Mouse (Mus musculus) hindbrain, embryonic 16.5 days (tissue): ENCODE measurements at regions not wholly inside any gene's neighbourhood (a gene's known extent, or its start where the extent isn't known, plus 50 kb on each side); places are given as distances from the start of the nearest gene placed in this dataset.

Source experiments
- ATAC-seq: fragments of 200-750 bp; cut with Nextera tagmentation; 2 replicates; pipeline ENCODE4 v1.8.0; 2017; ENCODE audit warnings: moderate TSS enrichment, moderate library complexity
- H3K27ac ChIP-seq: fragments of 300-500 bp; sonication (generic); 2 replicates; pipeline ENCODE4 v1.5.1; 2014; ENCODE audit warnings: low read depth, mild to moderate bottlenecking, control low read depth, low read length, moderate library complexity
- H3K27me3 ChIP-seq: fragments of 300-500 bp; sonication (generic); replicated peaks from 2 replicates; pipeline ENCODE4 v1.6.1; 2014; ENCODE audit warnings: low read length; ENCODE audit not compliant: control insufficient read depth, insufficient read depth
- H3K36me3 ChIP-seq: fragments of 300-500 bp; sonication (generic); 2 replicates; pipeline ENCODE4 v1.6.1; 2014; ENCODE audit warnings: mild to moderate bottlenecking, low read length, moderate library complexity, mixed read lengths; ENCODE audit not compliant: control insufficient read depth, insufficient read depth
- H3K4me1 ChIP-seq: fragments of 300-500 bp; sonication (generic); 2 replicates; pipeline ENCODE4 v1.6.1; 2014; ENCODE audit warnings: low read depth, low read length; ENCODE audit not compliant: control insufficient read depth, insufficient read depth
- H3K4me2 ChIP-seq: fragments of 300-500 bp; sonication (generic); 2 replicates; pipeline ENCODE4 v1.6.1; 2014; ENCODE audit warnings: mild to moderate bottlenecking, low read length, control low read depth, moderate library complexity
- H3K4me3 ChIP-seq: fragments of 300-500 bp; sonication (generic); 2 replicates; pipeline ENCODE4 v1.5.1; 2014; ENCODE audit warnings: mild to moderate bottlenecking, low read length, control low read depth, moderate library complexity
- H3K9ac ChIP-seq: fragments of 300-500 bp; sonication (generic); 2 replicates; pipeline ENCODE4 v1.6.1; 2014; ENCODE audit warnings: low read depth, mild to moderate bottlenecking, control low read depth, low read length, moderate library complexity
- H3K9me3 ChIP-seq: fragments of 300-500 bp; sonication (generic); 2 replicates; pipeline ENCODE4 v1.6.1; 2014; ENCODE audit warnings: mild to moderate bottlenecking, low read length, moderate library complexity; ENCODE audit not compliant: control insufficient read depth
- WGBS: fragments of 180-500 bp; shearing (Covaris S2); extraction: QIAGEN DNeasy Blood & Tissue Kit; methylation state at CpG from one replicate; pipeline ENCODE4 v1.1.7; 2014; 5-methylcytosine and 5-hydroxymethylcytosine counted together

- Histone ChIP-seq H3K4me3 (no peak overlapping the region), H3K9me3 (no peaks in the 10 kb centered on the region), H3K9ac (no peak overlapping the region), H3K4me2 (no peak overlapping the region), H3K27ac (no peak overlapping the region), H3K27me3 (no peaks in the 10 kb centered on the region), H3K4me1 (no peaks in the 10 kb centered on the region), H3K36me3 (no peaks in the 10 kb centered on the region)
- ATAC-seq, result no peak
- 65% methylated on average over 7 of the region's 7 CpGs for WGBS
Observed at GRCm38 (mm10) chr12:107852921-107853320, 150.5 kb downstream of the Bcl11b start.

GRCm38 (mm10) chr12:107855547-107855946 lies 147.9 kb downstream of the Bcl11b start:
- Histone ChIP-seq H3K27me3 (0 out of 2 replicates have a peak, but pooled peaks cover 2% of the 10 kb centered on the region), H3K9ac (no peak overlapping the region), H3K4me3 (no peak overlapping the region), H3K4me2 (no peak overlapping the region), H3K4me1 (no peaks in the 10 kb centered on the region), H3K36me3 (no peaks in the 10 kb centered on the region), H3K27ac (no peak overlapping the region), H3K9me3 (no peaks in the 10 kb centered on the region)
- no peak for ATAC-seq
- WGBS, result 83% methylated on average over 4 of the region's 4 CpGs

- Histone ChIP-seq H3K4me1 (no peaks in the 10 kb centered on the region), H3K9ac (no peak overlapping the region), H3K4me3 (no peak overlapping the region), H3K9me3 (no peaks in the 10 kb centered on the region), H3K27me3 (0 out of 2 replicates have a peak, but pooled peaks cover 2% of the 10 kb centered on the region), H3K36me3 (no peaks in the 10 kb centered on the region), H3K27ac (no peak overlapping the region), H3K4me2 (no peak overlapping the region)
- 76% methylated on average over 6 of the region's 6 CpGs for WGBS
- ATAC-seq, result no peak
Observed at GRCm38 (mm10) chr12:107856421-107857043, 146.9 kb downstream of the Bcl11b start.

DNA sequence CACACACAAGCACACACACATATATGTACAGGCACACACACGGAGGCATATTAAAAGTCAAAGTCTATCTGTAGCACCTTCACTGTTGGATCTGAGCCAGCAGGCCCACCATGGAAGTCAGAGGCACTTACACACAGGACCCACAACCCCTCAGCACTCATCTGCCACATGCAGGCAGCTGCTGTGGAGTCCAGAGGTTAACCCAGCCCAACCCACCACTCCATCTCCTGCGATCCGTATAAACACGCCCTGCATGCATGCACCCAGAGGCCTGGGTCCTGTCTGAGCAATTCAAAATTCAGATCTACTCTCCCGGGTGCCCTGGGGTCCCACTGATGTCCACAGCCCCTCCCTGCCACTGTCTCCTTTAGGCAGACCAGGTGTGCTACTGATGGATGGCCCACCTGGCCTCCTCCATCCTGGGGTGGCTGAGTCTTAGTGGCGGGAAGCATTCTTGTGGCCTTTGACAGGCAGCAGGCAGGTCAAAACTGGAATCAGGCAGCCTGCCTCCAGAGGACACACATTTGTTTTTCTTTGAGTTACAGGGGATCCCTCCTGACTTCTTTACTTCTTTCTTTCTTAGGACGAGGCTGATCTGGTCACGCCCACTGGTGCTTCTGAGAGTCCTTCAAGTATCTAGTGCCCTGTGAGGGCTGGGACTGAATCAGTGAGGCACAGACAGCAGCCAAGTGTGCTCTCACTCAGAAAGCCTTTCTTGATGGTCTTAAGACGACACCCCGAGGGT lies 144.7 kb downstream of the Bcl11b start:
- Histone ChIP-seq H3K4me1 (no peaks in the 10 kb centered on the region), H3K4me3 (no peak overlapping the region), H3K27ac (no peak overlapping the region), H3K27me3 (0 out of 2 replicates have a peak, but pooled peaks cover 2% of the 10 kb centered on the region), H3K36me3 (no peaks in the 10 kb centered on the region), H3K4me2 (no peak overlapping the region), H3K9ac (no peak overlapping the region), H3K9me3 (no peaks in the 10 kb centered on the region; the same call in 1 of the 2 replicates)
- WGBS, result 61% methylated on average over 10 of the region's 10 CpGs
- no peak for ATAC-seq

DNA sequence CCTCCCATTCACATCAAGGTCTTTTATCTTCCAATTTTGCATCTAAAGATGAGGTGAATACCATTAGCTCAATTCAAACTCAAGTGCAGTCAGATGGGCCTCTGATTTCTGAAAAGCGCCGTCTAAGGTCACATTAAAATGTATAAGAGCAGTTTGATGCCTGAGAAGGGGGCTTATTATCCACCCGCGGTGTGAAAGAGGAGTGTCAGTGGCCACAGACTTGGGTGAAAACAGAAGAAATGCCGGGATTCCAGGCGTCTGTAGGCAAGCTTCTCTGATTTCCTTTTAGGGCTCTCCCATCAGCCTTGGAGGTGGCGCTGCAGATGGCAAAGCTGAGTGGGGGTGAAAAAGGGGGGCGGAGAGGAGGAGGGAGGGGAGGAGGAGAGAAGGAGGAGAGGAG lies 143.7 kb downstream of the Bcl11b start:
- 14% methylated on average over 8 of the region's 8 CpGs for WGBS
- Histone ChIP-seq H3K9ac (no peak overlapping the region), H3K4me3 (no peak overlapping the region), H3K9me3 (no peaks in the 10 kb centered on the region; the same call in 1 of the 2 replicates), H3K36me3 (no peaks in the 10 kb centered on the region), H3K4me2 (no peak overlapping the region), H3K4me1 (no peaks in the 10 kb centered on the region), H3K27me3 (0 out of 2 replicates have a peak, but pooled peaks cover 2% of the 10 kb centered on the region), H3K27ac (no peak overlapping the region)
- ATAC-seq, result no peak

- Histone ChIP-seq H3K27me3 (0 out of 2 replicates have a peak, but pooled peaks cover 2% of the 10 kb centered on the region), H3K9ac (no peak overlapping the region), H3K27ac (no peak overlapping the region), H3K9me3 (no peaks in the 10 kb centered on the region; the same call in 1 of the 2 replicates), H3K4me3 (no peak overlapping the region), H3K4me1 (no peaks in the 10 kb centered on the region), H3K4me2 (no peak overlapping the region), H3K36me3 (no peaks in the 10 kb centered on the region)
- WGBS, result 80% methylated on average over 6 of the region's 6 CpGs
- ATAC-seq, result no peak
Observed at GRCm38 (mm10) chr12:107860358-107860757, 143.0 kb downstream of the Bcl11b start.
